Mouse (Mus musculus) hindbrain, embryonic 16.5 days (tissue): ENCODE measurements at regions not wholly inside any gene's neighbourhood (a gene's known extent, or its start where the extent isn't known, plus 50 kb on each side); places are given as distances from the start of the nearest gene placed in this dataset.

ENCODE experiments used
- ATAC-seq: fragments of 200-750 bp; cut with Nextera tagmentation; 2 replicates; pipeline ENCODE4 v1.8.0; 2017; ENCODE audit warnings: moderate TSS enrichment, moderate library complexity
- H3K27ac ChIP-seq: fragments of 300-500 bp; sonication (generic); 2 replicates; pipeline ENCODE4 v1.5.1; 2014; ENCODE audit warnings: low read depth, mild to moderate bottlenecking, control low read depth, low read length, moderate library complexity
- H3K27me3 ChIP-seq: fragments of 300-500 bp; sonication (generic); replicated peaks from 2 replicates; pipeline ENCODE4 v1.6.1; 2014; ENCODE audit warnings: low read length; ENCODE audit not compliant: control insufficient read depth, insufficient read depth
- H3K36me3 ChIP-seq: fragments of 300-500 bp; sonication (generic); 2 replicates; pipeline ENCODE4 v1.6.1; 2014; ENCODE audit warnings: mild to moderate bottlenecking, low read length, moderate library complexity, mixed read lengths; ENCODE audit not compliant: control insufficient read depth, insufficient read depth
- H3K4me1 ChIP-seq: fragments of 300-500 bp; sonication (generic); 2 replicates; pipeline ENCODE4 v1.6.1; 2014; ENCODE audit warnings: low read depth, low read length; ENCODE audit not compliant: control insufficient read depth, insufficient read depth
- H3K4me2 ChIP-seq: fragments of 300-500 bp; sonication (generic); 2 replicates; pipeline ENCODE4 v1.6.1; 2014; ENCODE audit warnings: mild to moderate bottlenecking, low read length, control low read depth, moderate library complexity
- H3K4me3 ChIP-seq: fragments of 300-500 bp; sonication (generic); 2 replicates; pipeline ENCODE4 v1.5.1; 2014; ENCODE audit warnings: mild to moderate bottlenecking, low read length, control low read depth, moderate library complexity
- H3K9ac ChIP-seq: fragments of 300-500 bp; sonication (generic); 2 replicates; pipeline ENCODE4 v1.6.1; 2014; ENCODE audit warnings: low read depth, mild to moderate bottlenecking, control low read depth, low read length, moderate library complexity
- H3K9me3 ChIP-seq: fragments of 300-500 bp; sonication (generic); 2 replicates; pipeline ENCODE4 v1.6.1; 2014; ENCODE audit warnings: mild to moderate bottlenecking, low read length, moderate library complexity; ENCODE audit not compliant: control insufficient read depth
- WGBS: fragments of 180-500 bp; shearing (Covaris S2); extraction: QIAGEN DNeasy Blood & Tissue Kit; methylation state at CpG from one replicate; pipeline ENCODE4 v1.1.7; 2014; 5-methylcytosine and 5-hydroxymethylcytosine counted together

GRCm38 (mm10) chr8:65443266-65443665 is 174.4 kb upstream of the March1 start:
- H3K9me3 ChIP-seq = no peaks in the 10 kb centered on the region
- 94% methylated on average over 3 of the region's 3 CpGs for WGBS
- H3K27me3 ChIP-seq = no peaks in the 10 kb centered on the region
- no peak overlapping the region for H3K4me2 ChIP-seq
- no peak overlapping the region for H3K4me3 ChIP-seq
- H3K4me1 ChIP-seq = no peaks in the 10 kb centered on the region
- no peaks in the 10 kb centered on the region for H3K36me3 ChIP-seq
- no peak for ATAC-seq
- H3K9ac ChIP-seq = no peak overlapping the region
- no peak overlapping the region for H3K27ac ChIP-seq

GRCm38 (mm10) chr8:65420870-65421269 is 196.8 kb upstream of the March1 start:
- WGBS = 81% methylated on average over 6 of the region's 6 CpGs
- no peak for ATAC-seq
- no peak overlapping the region for H3K27ac ChIP-seq
- H3K36me3 ChIP-seq = no peaks in the 10 kb centered on the region
- no peaks in the 10 kb centered on the region for H3K27me3 ChIP-seq
- no peak overlapping the region for H3K4me2 ChIP-seq
- no peak overlapping the region for H3K9ac ChIP-seq
- H3K4me1 ChIP-seq = no peaks in the 10 kb centered on the region
- no peaks in the 10 kb centered on the region for H3K9me3 ChIP-seq
- no peak overlapping the region for H3K4me3 ChIP-seq

GRCm38 (mm10) chr8:65417897-65418296 is 199.8 kb upstream of the March1 start:
- Histone ChIP-seq H3K9me3 (no peaks in the 10 kb centered on the region), H3K4me3 (no peak overlapping the region), H3K36me3 (no peaks in the 10 kb centered on the region), H3K27ac (no peak overlapping the region), H3K27me3 (no peaks in the 10 kb centered on the region), H3K4me2 (no peak overlapping the region), H3K9ac (no peak overlapping the region), H3K4me1 (no peaks in the 10 kb centered on the region)
- no peak for ATAC-seq
- 94% methylated on average over 2 of the region's 2 CpGs for WGBS

GRCm38 (mm10) chr8:65414201-65414600 is 203.5 kb upstream of the March1 start:
- 88% methylated on average over 7 of the region's 7 CpGs for WGBS
- H3K4me3 ChIP-seq = no peak overlapping the region
- no peaks in the 10 kb centered on the region for H3K36me3 ChIP-seq
- H3K27me3 ChIP-seq = no peaks in the 10 kb centered on the region
- ATAC-seq = no peak
- no peaks in the 10 kb centered on the region for H3K4me1 ChIP-seq
- H3K4me2 ChIP-seq = no peak overlapping the region
- no peak overlapping the region for H3K9ac ChIP-seq
- H3K27ac ChIP-seq = no peak overlapping the region
- H3K9me3 ChIP-seq = no peaks in the 10 kb centered on the region

GRCm38 (mm10) chr8:65412291-65412690 is 205.4 kb upstream of the March1 start:
- no peak overlapping the region for H3K4me2 ChIP-seq
- no peak for ATAC-seq
- no peak overlapping the region for H3K4me3 ChIP-seq
- no peaks in the 10 kb centered on the region for H3K27me3 ChIP-seq
- 85% methylated on average over 2 of the region's 2 CpGs for WGBS
- H3K9ac ChIP-seq = no peak overlapping the region
- no peak overlapping the region for H3K27ac ChIP-seq
- no peaks in the 10 kb centered on the region for H3K36me3 ChIP-seq
- no peaks in the 10 kb centered on the region for H3K9me3 ChIP-seq
- H3K4me1 ChIP-seq = no peaks in the 10 kb centered on the region

GRCm38 (mm10) chr8:65395755-65396154 is 221.9 kb upstream of the March1 start:
- Histone ChIP-seq H3K36me3 (no peaks in the 10 kb centered on the region), H3K4me1 (no peaks in the 10 kb centered on the region), H3K4me2 (no peak overlapping the region), H3K9ac (no peak overlapping the region), H3K4me3 (no peak overlapping the region), H3K9me3 (no peaks in the 10 kb centered on the region), H3K27ac (no peak overlapping the region), H3K27me3 (no peaks in the 10 kb centered on the region)
- 94% methylated on average over 1 of the region's 1 CpGs for WGBS
- no peak for ATAC-seq

GRCm38 (mm10) chr8:65355990-65356389 is 226.6 kb upstream of the BC030870 start:
- H3K4me1 ChIP-seq = no peaks in the 10 kb centered on the region
- no peaks in the 10 kb centered on the region for H3K36me3 ChIP-seq
- ATAC-seq = no peak
- no peak overlapping the region for H3K27ac ChIP-seq
- 0 out of 2 replicates have a peak, but pooled peaks cover 2% of the 10 kb centered on the region for H3K9me3 ChIP-seq
- no peak overlapping the region for H3K4me3 ChIP-seq
- no peaks in the 10 kb centered on the region for H3K27me3 ChIP-seq
- 71% methylated on average over 2 of the region's 2 CpGs for WGBS
- H3K4me2 ChIP-seq = no peak overlapping the region
- no peak overlapping the region for H3K9ac ChIP-seq

- H3K9ac ChIP-seq = no peak overlapping the region
- peak; percentile 76 for ATAC-seq
- no peak overlapping the region for H3K4me3 ChIP-seq
- no peak overlapping the region for H3K4me2 ChIP-seq
- WGBS = 24% methylated on average over 2 of the region's 2 CpGs
- no peaks in the 10 kb centered on the region for H3K9me3 ChIP-seq
- H3K27me3 ChIP-seq = no peaks in the 10 kb centered on the region
- no peaks in the 10 kb centered on the region for H3K36me3 ChIP-seq
- no peaks in the 10 kb centered on the region for H3K4me1 ChIP-seq
- H3K27ac ChIP-seq = no peak overlapping the region
Measured at GRCm38 (mm10) chr8:65349396-65349795, 220.0 kb upstream of the BC030870 start.

GRCm38 (mm10) chr8:65331136-65331535 is 201.8 kb upstream of the BC030870 start:
- Histone ChIP-seq H3K4me2 (no peak overlapping the region), H3K4me1 (no peaks in the 10 kb centered on the region), H3K4me3 (no peak overlapping the region), H3K36me3 (no peaks in the 10 kb centered on the region), H3K27me3 (no peaks in the 10 kb centered on the region), H3K9me3 (no peaks in the 10 kb centered on the region), H3K27ac (no peak overlapping the region), H3K9ac (no peak overlapping the region)
- 71% methylated on average over 1 of the region's 1 CpGs for WGBS
- ATAC-seq = no peak

GRCm38 (mm10) chr8:65288687-65289086 is 159.3 kb upstream of the BC030870 start:
- no peaks in the 10 kb centered on the region for H3K36me3 ChIP-seq
- no peak for ATAC-seq
- 67% methylated on average over 2 of the region's 2 CpGs for WGBS
- no peaks in the 10 kb centered on the region for H3K27me3 ChIP-seq
- no peak overlapping the region for H3K4me3 ChIP-seq
- H3K9ac ChIP-seq = no peak overlapping the region
- H3K4me2 ChIP-seq = no peak overlapping the region
- H3K27ac ChIP-seq = no peak overlapping the region
- no peaks in the 10 kb centered on the region for H3K9me3 ChIP-seq
- H3K4me1 ChIP-seq = no peaks in the 10 kb centered on the region
